ENCODE assay signal across 25 mouse cellular contexts in the genomic region with DNA sequence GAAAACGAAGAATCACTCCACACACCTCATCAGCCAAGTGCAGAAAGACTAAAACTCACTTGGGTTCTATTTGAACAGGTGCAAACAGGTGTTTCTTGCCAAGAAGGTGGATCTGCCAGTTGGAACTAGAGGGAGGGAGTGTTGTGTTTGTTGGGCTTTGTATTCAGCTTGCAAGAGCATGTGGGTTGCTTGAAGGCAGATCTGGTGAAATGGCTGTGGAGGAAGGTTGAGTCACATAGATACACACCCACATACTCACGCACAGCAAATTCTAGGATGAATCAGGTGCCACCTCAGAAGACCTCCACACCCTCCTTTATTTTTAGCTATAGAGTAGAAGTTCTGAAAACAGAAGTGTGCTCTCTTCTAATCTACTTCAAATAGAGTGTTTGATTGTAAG.
DNase-seq lines count a peak whose midpoint lies in the region; ATAC-seq lines count a peak whose summit lies in the region.
"Had no signal": no experiment of that assay in that cellular context is flagged by ENCODE, and none has a peak within 500 bp of the region (broad histone marks: within the 10 kb centered on the region; RNA-seq: fewer than 3 reads in every experiment).

No protein-coding gene starts in this region.

- H3K27ac ChIP-seq in lung, embryonic 15.5 days = no peak overlapping the region
- H3K27ac ChIP-seq: embryonic facial prominence, embryonic 12.5 days; heart, embryonic 10.5 days; hindbrain, embryonic 12.5 days; left cerebral cortex, adult 2 months; limb, embryonic 13.5 days; midbrain, embryonic 12.5 days; neural tube, embryonic 15.5 days had no signal

- H3K9ac ChIP-seq in lung, embryonic 15.5 days = no peak overlapping the region
- H3K9ac ChIP-seq: embryonic facial prominence, embryonic 12.5 days; forebrain, postnatal 0 days; hindbrain, embryonic 12.5 days; limb, embryonic 13.5 days; midbrain, embryonic 12.5 days; neural tube, embryonic 15.5 days had no signal

- no peaks in the 10 kb centered on the region for H3K9me3 ChIP-seq in lung, embryonic 15.5 days
- H3K9me3 ChIP-seq: embryonic facial prominence, embryonic 12.5 days; heart, embryonic 10.5 days; hindbrain, embryonic 12.5 days; limb, embryonic 13.5 days; midbrain, embryonic 12.5 days; neural tube, embryonic 15.5 days had no signal

- H3K4me3 ChIP-seq in lung, embryonic 15.5 days = no peak overlapping the region
- H3K4me3 ChIP-seq: embryonic facial prominence, embryonic 12.5 days; heart, embryonic 10.5 days; hindbrain, embryonic 12.5 days; left cerebral cortex, adult 2 months; limb, embryonic 13.5 days; midbrain, embryonic 12.5 days; neural tube, embryonic 15.5 days had no signal

- no peaks in the 10 kb centered on the region for H3K27me3 ChIP-seq in lung, embryonic 15.5 days
- H3K27me3 ChIP-seq: embryonic facial prominence, embryonic 12.5 days; hindbrain, embryonic 12.5 days; limb, embryonic 13.5 days; midbrain, embryonic 12.5 days; neural tube, embryonic 15.5 days had no signal

- 67% methylated on average over 2 of the region's 2 CpGs for WGBS in lung, embryonic 15.5 days

- peak; percentile 35; the same call in 1 of the 2 replicates for ATAC-seq in lung, embryonic 15.5 days (ENCODE audit: borderline replicate concordance, extremely low read depth, low FRiP score, low TSS enrichment)
- ATAC-seq: forebrain, postnatal 0 days; inflammation-experienced regulatory T-cells, adult 6 months had no signal

- no peak overlapping the region for H3K4me2 ChIP-seq in lung, embryonic 15.5 days
- H3K4me2 ChIP-seq: embryonic facial prominence, embryonic 12.5 days; hindbrain, embryonic 12.5 days; limb, embryonic 13.5 days; midbrain, embryonic 12.5 days; neural tube, embryonic 15.5 days had no signal

- H3K36me3 ChIP-seq in lung, embryonic 15.5 days = no peaks in the 10 kb centered on the region
- H3K36me3 ChIP-seq: embryonic facial prominence, embryonic 12.5 days; heart, embryonic 10.5 days; hindbrain, embryonic 12.5 days; limb, embryonic 13.5 days; midbrain, embryonic 12.5 days; neural tube, embryonic 15.5 days had no signal

- no peaks in the 10 kb centered on the region for H3K4me1 ChIP-seq in lung, embryonic 15.5 days
- H3K4me1 ChIP-seq: embryonic facial prominence, embryonic 12.5 days; heart, embryonic 10.5 days; hindbrain, embryonic 12.5 days; limb, embryonic 13.5 days; midbrain, embryonic 12.5 days; neural tube, embryonic 15.5 days had no signal

- peak; percentile 12 to 23 for DNase-seq in frontal cortex, postnatal 36 days (ENCODE audit: low spot score in 2 of 2)
- DNase-seq in frontal cortex, postnatal 14 days (ENCODE audit: low spot score in 2 of 2) = no peak
- DNase-seq in lung, postnatal 14 days = no peak
- peak; percentile 21 for DNase-seq in 3T3-L1 (ENCODE audit: low read depth, low spot score)
- DNase-seq in right cerebral cortex, postnatal 36 days (ENCODE audit: low spot score in 2 of 2) = peak; percentile 12 to 50
- no peak for DNase-seq in spleen, postnatal 4 days (ENCODE audit: low spot score in 2 of 2)
- no peak for DNase-seq in cerebellum, adult 8-10 months
- DNase-seq: adrenal gland, postnatal 14 days; B cell, adult 2 months; cerebellum, adult 18-20 months; forebrain, postnatal 0 days; gastrocnemius, postnatal 36 days; heart, postnatal 10 days; kidney, adult 8-10 months; kidney, postnatal 25 days; thymus, adult 2 months had no signal

Comparison
In these comparisons a context has a peak if more than half of its experiments do, and no peak if none do; other contexts are left out.
1. DNase-seq: peak in frontal cortex, postnatal 36 days (2 of 2), 3T3-L1 (single experiment) and right cerebral cortex, postnatal 36 days (2 of 2); none in frontal cortex, postnatal 14 days (0 of 2), lung, postnatal 14 days (single experiment), spleen, postnatal 4 days (0 of 2) and cerebellum, adult 8-10 months (single experiment).